Mouse (Mus musculus) kidney, postnatal 0 days (tissue): ENCODE measurements around the gene Syngr4. TPM values are rescaled to one million over a fixed set of nuclear protein-coding genes. Genes with fewer than 3 reads are reported as not detected.

Experiments used
- ATAC-seq: fragments of 200-750 bp; cut with Nextera tagmentation; replicated peaks from 2 replicates; pipeline ENCODE4 v1.8.0; 2017; ENCODE audit warnings: low read depth, moderate number of reproducible peaks, moderate TSS enrichment, moderate library complexity; ENCODE audit not compliant: low FRiP score
- DNase-seq: peaks from one replicate; pipeline ENCODE4 v3.0.0-alpha.2; 2016; ENCODE audit warnings: low spot score
- H3K27ac ChIP-seq: fragments of 300-500 bp; sonication (generic); 2 replicates; pipeline ENCODE4 v1.5.1; 2014; ENCODE audit warnings: mild to moderate bottlenecking
- H3K27me3 ChIP-seq: fragments of 300-500 bp; sonication (generic); 2 replicates; pipeline ENCODE4 v1.6.1; 2014; ENCODE audit warnings: low read length, mixed read lengths; ENCODE audit not compliant: insufficient read depth
- H3K36me3 ChIP-seq: fragments of 300-500 bp; sonication (generic); 2 replicates; pipeline ENCODE4 v1.6.1; 2014; ENCODE audit warnings: low read length, mixed read lengths; ENCODE audit not compliant: insufficient read depth
- H3K4me1 ChIP-seq: fragments of 300-500 bp; sonication (generic); replicated peaks from 2 replicates; pipeline ENCODE4 v1.6.1; 2014; ENCODE audit warnings: antibody characterized with exemption, low read length, mixed read lengths; ENCODE audit not compliant: insufficient read depth
- H3K4me2 ChIP-seq: fragments of 300-500 bp; sonication (generic); 2 replicates; pipeline ENCODE4 v1.6.1; 2014; ENCODE audit warnings: mild to moderate bottlenecking, low read length, moderate library complexity, mixed read lengths
- H3K4me3 ChIP-seq: fragments of 300-500 bp; sonication (generic); replicated peaks from 2 replicates; pipeline ENCODE4 v1.5.1; 2014; ENCODE audit warnings: low read depth, low read length
- H3K9ac ChIP-seq: fragments of 300-500 bp; sonication (generic); 2 replicates; pipeline ENCODE4 v1.6.1; 2014; ENCODE audit warnings: low read depth, low read length
- H3K9me3 ChIP-seq: fragments of 300-500 bp; sonication (generic); replicated peaks from 2 replicates; pipeline ENCODE4 v1.6.1; 2016; ENCODE audit warnings: low read length, inconsistent platforms, mixed read lengths
- CTCF ChIP-seq: IDR thresholded peaks from 2 replicates; pipeline ENCODE4 v1.5.1; 2016; ENCODE audit warnings: antibody characterized with exemption, low read depth, mild to moderate bottlenecking, moderate library complexity
- WGBS: fragments of 180-500 bp; shearing (Covaris S2); extraction: QIAGEN DNeasy Blood & Tissue Kit; methylation state at CpG from one replicate; pipeline ENCODE4 v1.1.7; 2014; 5-methylcytosine and 5-hydroxymethylcytosine counted together
- polyA plus RNA-seq: library from polyadenylated mRNA; unstranded; fragments of >200 nt; fragmentation: Nextera tagmentation; extraction: Ambion mirVana; gene quantifications from 2 replicates; pipeline ENCODE4 v1.2.1, GENCODE M21; 2015

Syngr4 gene
- polyA plus RNA-seq, 1 experiment from 2014 or later = 1.6 TPM

DNA sequence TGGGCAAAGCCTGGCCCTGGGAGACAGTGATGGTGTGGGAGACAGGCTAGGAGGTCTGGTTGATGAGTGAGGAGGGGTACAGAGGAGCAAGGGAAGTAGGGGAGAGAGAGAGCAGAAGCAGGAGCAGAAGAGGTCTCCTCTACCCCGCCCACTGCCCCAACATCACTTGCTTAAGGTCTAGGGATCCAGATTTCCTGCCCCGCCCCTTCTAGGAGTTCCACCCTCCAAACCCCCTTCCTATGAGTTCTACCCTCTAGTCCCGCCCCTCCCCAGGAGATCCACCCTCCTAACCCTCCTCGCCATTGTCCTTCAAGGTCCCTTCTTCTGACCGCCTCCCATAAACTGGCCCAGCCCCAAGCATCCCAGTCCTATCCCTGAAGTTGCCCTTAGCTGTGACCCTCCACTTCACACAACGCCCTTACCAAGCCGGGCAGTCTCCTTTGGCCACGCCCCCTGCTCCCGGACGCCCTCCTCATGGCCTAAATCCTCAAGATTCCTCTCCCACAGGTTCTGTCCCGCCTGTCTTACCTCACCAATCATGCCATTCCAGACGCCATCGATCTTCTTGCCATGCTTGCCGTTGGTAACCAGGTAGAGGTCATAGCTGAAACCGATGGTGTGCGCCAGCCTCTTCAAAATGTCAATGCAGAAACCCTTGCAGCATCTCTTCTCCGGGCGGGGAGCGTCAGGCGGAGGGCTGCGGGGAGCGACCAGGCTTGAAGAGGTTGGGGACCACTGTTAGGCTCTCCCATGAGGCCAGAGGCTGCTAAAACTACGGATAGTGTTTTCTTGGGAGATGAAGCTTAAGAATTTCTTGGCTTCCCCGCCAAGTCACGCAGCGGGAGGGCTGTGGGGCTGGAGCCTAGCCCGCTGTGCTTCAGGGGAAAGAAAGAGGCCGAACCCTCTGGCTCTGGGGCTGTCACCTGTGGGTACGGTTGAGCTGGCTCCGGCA lies 39.3 kb downstream of the Syngr4 start:
- Histone ChIP-seq H3K4me1 (0 out of 2 replicates have a peak, but pooled peaks cover 6% of the 10 kb centered on the region), H3K9ac (peak overlapping the region; percentile 14; the same call in 1 of the 2 replicates), H3K9me3 (no peaks in the 10 kb centered on the region), H3K27me3 (0 out of 2 replicates have a peak, but pooled peaks cover 4% of the 10 kb centered on the region), H3K27ac (no peak overlapping the region), H3K4me2 (peak overlapping the region; percentile 63), H3K4me3 (peak overlapping the region; percentile 25), H3K36me3 (no peaks in the 10 kb centered on the region)
- 5% methylated on average over 29 of the region's 30 CpGs for WGBS
- DNase-seq (no peak), ATAC-seq (peak; percentile 14; the same call in 1 of the 2 replicates)
- no peak for TF ChIP-seq CTCF

DNA sequence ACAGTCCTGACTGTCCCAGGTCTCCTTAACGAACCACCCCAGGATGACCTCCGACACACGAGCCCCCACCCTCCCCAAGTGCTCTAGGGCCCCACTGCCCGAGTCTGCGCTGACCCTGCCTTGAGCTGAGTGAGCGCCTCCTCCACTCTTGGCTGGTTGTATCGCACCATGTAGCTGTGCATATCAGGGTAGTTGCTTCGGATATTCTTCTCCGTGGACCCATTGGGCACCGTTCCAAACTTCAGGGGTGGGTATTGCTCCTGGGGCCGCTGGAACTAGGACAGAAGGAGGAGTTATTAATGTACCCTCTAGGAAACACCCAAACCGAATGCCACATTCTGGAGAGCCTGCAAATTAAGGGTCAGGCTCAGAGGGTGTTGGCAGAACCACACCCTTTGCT lies 43.4 kb downstream of the Syngr4 start:
- Histone ChIP-seq H3K9me3 (no peaks in the 10 kb centered on the region), H3K4me1 (0 out of 2 replicates have a peak, but pooled peaks cover 6% of the 10 kb centered on the region), H3K27me3 (no peaks in the 10 kb centered on the region), H3K9ac (no peak overlapping the region), H3K4me3 (no peak overlapping the region), H3K36me3 (no peaks in the 10 kb centered on the region), H3K4me2 (no peak overlapping the region), H3K27ac (no peak overlapping the region)
- WGBS = 73% methylated on average over 12 of the region's 12 CpGs
- ATAC-seq (no peak), DNase-seq (no peak)
- TF ChIP-seq CTCF = no peak

DNA sequence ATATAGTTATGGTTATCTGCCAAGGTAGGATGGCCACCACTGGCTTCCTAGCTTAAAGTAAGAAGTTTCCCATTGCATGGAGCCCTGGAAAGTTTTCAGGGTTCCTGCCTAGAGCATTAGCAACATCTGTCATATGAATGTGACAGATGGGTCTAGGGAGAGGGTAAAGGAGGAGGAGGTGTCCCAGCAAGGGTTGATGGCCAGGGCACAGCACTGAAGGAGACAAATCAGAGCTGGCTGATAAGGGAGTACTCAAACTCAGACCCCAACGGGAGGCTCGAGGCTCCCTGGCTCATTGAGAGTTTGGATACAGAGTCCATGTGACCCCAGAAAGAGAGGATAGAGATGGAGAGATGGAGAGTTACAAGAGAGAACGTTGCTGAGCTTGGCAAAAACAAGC lies 45.9 kb downstream of the Syngr4 start:
- Histone ChIP-seq H3K9me3 (no peaks in the 10 kb centered on the region), H3K36me3 (no peaks in the 10 kb centered on the region), H3K4me1 (no peaks in the 10 kb centered on the region), H3K27ac (no peak overlapping the region), H3K4me2 (no peak overlapping the region), H3K4me3 (no peak overlapping the region), H3K9ac (no peak overlapping the region), H3K27me3 (no peaks in the 10 kb centered on the region)
- WGBS = 71% methylated on average over 3 of the region's 3 CpGs
- no peak for TF ChIP-seq CTCF
- ATAC-seq = no peak
- no peak for DNase-seq

DNA sequence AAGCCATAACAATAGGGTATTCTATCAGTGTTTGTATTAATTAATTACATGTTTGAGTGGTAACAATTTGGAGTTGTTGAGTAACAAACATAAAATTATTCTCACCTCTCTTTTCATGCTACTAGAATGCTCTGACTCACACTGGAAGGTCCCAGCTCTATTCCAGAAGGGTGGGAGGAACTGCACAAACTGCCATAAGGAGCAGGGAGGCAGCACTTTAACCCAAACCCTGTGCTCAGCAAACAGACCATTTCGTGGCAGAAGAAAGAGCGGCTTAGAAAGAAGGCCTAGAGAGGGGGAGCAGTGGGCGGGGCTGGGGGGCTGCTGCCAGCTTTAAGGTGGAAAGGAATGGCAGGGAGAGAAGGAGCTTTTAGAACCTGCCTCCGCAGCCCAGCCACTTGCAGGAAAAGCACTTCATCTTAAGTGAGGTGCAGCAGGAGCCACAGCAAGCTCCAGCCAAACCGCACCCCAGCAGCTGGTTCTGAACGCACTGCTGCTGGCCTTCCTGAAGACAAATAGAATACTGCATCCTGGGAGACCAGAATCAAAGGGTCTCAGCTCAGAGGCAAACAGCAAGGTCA lies 48.0 kb downstream of the Syngr4 start:
- no peak for ATAC-seq
- Histone ChIP-seq H3K27ac (no peak overlapping the region), H3K9ac (no peak overlapping the region)

DNA sequence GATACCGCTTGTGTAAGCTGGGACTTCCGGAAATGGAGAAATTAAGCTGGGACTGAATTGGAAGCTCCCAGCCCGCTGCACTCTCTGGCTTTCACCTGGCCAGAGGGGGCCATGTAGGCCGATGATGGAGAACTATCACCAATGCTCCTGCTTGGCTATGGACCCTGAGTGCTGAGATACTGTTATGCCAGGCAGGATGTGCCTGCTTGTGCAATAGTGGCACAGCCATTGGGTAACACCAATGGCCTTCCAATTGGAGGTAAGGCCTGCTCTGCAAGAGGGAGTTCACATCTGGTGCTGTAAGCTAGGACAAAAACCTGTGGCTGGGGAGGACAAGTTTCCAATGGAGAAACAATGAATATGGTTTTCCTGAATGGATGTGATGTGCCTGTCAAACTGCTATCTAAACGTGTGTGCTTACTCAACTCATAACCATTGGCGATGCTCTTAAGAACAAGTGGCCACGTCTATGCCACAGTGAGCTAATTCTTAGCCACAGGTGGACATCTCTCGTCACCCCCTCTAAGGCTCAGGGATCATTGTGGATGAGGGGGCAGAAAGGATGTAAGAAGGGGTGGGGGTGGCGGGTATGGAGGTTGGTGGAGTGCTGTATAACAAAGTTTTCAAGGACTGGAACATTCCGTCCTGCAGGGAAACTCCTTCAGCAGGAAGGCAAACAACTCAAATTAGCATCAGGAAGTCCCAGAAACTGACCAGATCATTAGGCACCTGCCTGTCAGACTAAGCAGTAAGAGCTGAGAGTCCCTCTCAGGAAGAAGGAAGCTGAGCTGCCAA lies 53.4 kb downstream of the Syngr4 start:
- H3K9ac ChIP-seq = no peak overlapping the region

More for the DNA sequence above, 48.0 kb downstream of the Syngr4 start:
- Histone ChIP-seq H3K4me1 (no peaks in the 10 kb centered on the region), H3K36me3 (no peaks in the 10 kb centered on the region), H3K4me3 (no peak overlapping the region), H3K4me2 (no peak overlapping the region), H3K27me3 (no peaks in the 10 kb centered on the region), H3K9me3 (no peaks in the 10 kb centered on the region)
- 18% methylated on average over 6 of the region's 6 CpGs for WGBS
- DNase-seq = no peak
- no peak for TF ChIP-seq CTCF

More for the DNA sequence above, 53.4 kb downstream of the Syngr4 start:
- Histone ChIP-seq H3K9me3 (no peaks in the 10 kb centered on the region), H3K27ac (no peak overlapping the region), H3K27me3 (no peaks in the 10 kb centered on the region), H3K4me2 (no peak overlapping the region), H3K4me3 (no peak overlapping the region), H3K4me1 (no peaks in the 10 kb centered on the region), H3K36me3 (no peaks in the 10 kb centered on the region)
- 88% methylated on average over 10 of the region's 10 CpGs for WGBS
- ATAC-seq = no peak
- no peak for TF ChIP-seq CTCF
- no peak for DNase-seq

Other genes with a start within 250 kb of the Syngr4 start
- gene Fut2, start 230.3 kb downstream of the Syngr4 start, polyA plus RNA-seq = 0.38 TPM in 2 replicates
- 0.18 and 0.23 TPM in 2 replicates for gene Ntn5, start 212.7 kb downstream of the Syngr4 start, polyA plus RNA-seq
- 0.13 and 0.32 TPM in 2 replicates for gene Sec1, start 202.3 kb downstream of the Syngr4 start, polyA plus RNA-seq
- 7.5 and 8.9 TPM in 2 replicates for gene Car11, start 196.9 kb downstream of the Syngr4 start, polyA plus RNA-seq
- gene Dbp, start 191.6 kb downstream of the Syngr4 start, polyA plus RNA-seq = 8.4 and 8.6 TPM in 2 replicates
- 1,049 and 1,142 TPM in 2 replicates for gene Rpl18, start 181.3 kb downstream of the Syngr4 start, polyA plus RNA-seq
- gene Sphk2, start 178.7 kb downstream of the Syngr4 start, polyA plus RNA-seq = 20.8 and 22.3 TPM in 2 replicates
- 0.23 and 0.28 TPM in 2 replicates for gene Fam83e, start 175.5 kb downstream of the Syngr4 start, polyA plus RNA-seq
- not detected in 2 replicates for gene Spaca4, start 170.9 kb downstream of the Syngr4 start, polyA plus RNA-seq
- 0.59 and 0.91 TPM in 2 replicates for gene Lmtk3, start 113.0 kb downstream of the Syngr4 start, polyA plus RNA-seq
- 3.7 and 3.9 TPM in 2 replicates for gene Sult2b1, start 112.0 kb downstream of the Syngr4 start, polyA plus RNA-seq
- gene Cyth2, start 82.1 kb downstream of the Syngr4 start, polyA plus RNA-seq = 99.2 and 105 TPM in 2 replicates
- gene Kcnj14, start 71.9 kb downstream of the Syngr4 start, polyA plus RNA-seq = 0.80 and 1.3 TPM in 2 replicates
- 50.6 and 53.5 TPM in 2 replicates for gene Grwd1, start 65.8 kb downstream of the Syngr4 start, polyA plus RNA-seq
- gene Kdelr1, start 23.9 kb downstream of the Syngr4 start, polyA plus RNA-seq = 81.3 and 84.5 TPM in 2 replicates
- 0.29 and 0.32 TPM in 2 replicates for gene Grin2d, start 18.3 kb downstream of the Syngr4 start, polyA plus RNA-seq
- 6.2 and 6.7 TPM in 2 replicates for gene Tmem143, start 227 bp upstream of the Syngr4 start, polyA plus RNA-seq
- gene Emp3, start 24.7 kb upstream of the Syngr4 start, polyA plus RNA-seq = 170 and 171 TPM in 2 replicates
- 7.2 and 8.4 TPM in 2 replicates for gene Ccdc114, start 27.4 kb upstream of the Syngr4 start, polyA plus RNA-seq
- gene Abcc6, start 133.6 kb upstream of the Syngr4 start, polyA plus RNA-seq = 0.33 and 0.47 TPM in 2 replicates
- gene Nomo1, start 137.0 kb upstream of the Syngr4 start, polyA plus RNA-seq = 27.2 and 30.3 TPM in 2 replicates
- 0.18 and 0.33 TPM in 2 replicates for gene Kcnj11, start 204.1 kb upstream of the Syngr4 start, polyA plus RNA-seq